Mouse (Mus musculus): ENCODE measurements around the gene Olfr1143.

The Olfr1143 gene

DNA sequence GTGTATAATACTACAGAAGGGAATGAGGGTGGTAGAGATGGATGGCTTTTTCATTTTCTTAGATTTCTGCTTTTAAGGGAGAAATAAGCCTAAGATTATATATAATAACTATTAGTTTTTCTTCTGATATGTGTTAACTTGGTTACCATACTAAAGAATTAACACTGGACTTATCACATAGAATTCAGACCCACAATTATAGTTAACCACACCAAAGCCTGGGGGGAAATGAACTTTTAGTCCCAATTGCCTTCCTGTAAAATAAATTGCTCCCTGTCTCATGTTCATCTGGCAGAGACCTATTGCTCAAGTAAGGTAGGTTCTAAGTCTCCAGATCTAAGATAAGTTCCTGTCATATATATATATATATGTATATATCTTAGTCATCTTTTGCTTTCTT, at the start of gene Olfr1143:
TSS of gene Olfr1143 (plus strand) at position 301 of the 400 bp plus-strand sequence.
- DNase-seq, result no peak

DNA sequence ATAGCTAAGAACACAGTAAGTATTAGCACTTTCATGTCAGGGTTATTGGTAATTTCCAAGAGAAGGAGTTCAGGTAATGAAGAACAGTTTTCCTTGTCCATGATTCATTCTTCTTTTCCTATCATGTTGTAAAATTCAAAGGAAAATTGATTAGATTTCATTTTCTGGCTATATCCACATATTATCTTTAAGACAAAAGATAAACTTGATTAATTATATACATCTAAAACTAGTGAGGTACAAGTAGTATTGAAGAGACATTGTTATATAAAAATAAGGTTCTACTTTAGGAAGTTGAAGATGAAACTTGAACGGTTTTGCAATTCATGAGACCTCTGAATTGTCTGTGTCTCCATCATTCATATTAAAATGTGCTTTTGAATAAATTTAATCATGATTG, 46.5 kb upstream of the Olfr1143 start, which contains the start of gene Olfr1141:
TSS of gene Olfr1141 (minus strand) at position 101 of the 400 bp plus-strand sequence.
- no peak for DNase-seq

DNA sequence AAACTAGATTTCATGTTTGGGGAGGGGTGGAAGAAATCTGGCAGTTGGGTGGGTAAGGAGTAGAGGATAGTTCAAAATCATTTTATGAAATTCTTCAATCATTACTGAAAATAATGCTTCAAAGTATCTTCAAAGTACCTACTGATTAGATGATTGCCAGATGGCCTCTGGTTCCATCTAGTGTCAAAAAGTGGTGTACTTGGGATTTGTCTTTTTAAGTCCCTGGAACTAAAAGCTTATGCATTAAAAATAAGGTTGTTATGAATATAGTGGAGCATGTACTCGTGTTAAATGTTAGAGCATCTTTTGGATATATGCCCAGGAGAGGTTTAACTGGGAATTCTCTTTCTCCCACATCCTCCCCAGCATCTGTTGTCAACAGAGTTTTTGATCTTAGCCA, 24.2 kb upstream of the Olfr1143 start:
- DNase-seq, result no peak

DNA sequence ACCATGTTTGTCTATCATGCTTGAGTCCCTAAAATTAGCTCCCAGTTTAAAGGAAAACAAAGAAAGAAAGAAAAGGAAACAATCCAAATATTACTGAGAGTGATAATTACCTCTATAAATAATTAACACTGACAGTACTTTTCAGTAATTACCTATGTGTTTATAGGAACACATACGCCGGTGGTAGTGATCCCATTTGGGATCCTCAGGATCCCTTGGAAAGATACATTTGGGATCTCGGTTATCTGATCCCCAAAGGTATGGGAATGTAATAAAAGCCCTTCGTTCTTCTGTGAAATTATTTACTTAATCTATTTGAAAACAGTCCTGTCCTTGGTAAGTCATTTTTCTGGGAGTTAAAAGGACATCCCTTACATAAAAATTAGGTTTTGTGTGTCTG, 21.2 kb upstream of the Olfr1143 start, which contains the start of gene Olfr152:
TSS of gene Olfr152 (plus strand) at position 301 of the 400 bp plus-strand sequence.
- no peak for DNase-seq

DNA sequence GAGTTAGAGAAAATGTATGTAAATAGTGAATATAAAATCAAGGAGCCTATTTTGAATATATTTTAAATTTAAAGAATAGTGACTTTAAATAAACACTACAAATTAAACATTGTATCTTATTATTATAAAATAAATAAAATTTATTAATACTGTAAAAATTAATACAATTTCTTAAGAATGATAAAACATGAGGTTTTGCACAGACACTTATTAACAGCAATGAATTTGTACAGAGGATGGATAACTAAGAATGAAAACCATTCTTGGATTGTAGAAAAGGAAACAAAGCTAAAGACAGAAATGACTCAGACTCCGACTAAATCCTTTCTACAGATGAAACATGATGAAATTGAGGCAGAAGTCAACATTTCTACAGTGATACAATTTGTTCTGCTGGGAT, 9.1 kb downstream of the Olfr1143 start, which contains the start of gene Olfr1145:
TSS of gene Olfr1145 (plus strand) at position 301 of the 400 bp plus-strand sequence.
- DNase-seq, result no peak

DNA sequence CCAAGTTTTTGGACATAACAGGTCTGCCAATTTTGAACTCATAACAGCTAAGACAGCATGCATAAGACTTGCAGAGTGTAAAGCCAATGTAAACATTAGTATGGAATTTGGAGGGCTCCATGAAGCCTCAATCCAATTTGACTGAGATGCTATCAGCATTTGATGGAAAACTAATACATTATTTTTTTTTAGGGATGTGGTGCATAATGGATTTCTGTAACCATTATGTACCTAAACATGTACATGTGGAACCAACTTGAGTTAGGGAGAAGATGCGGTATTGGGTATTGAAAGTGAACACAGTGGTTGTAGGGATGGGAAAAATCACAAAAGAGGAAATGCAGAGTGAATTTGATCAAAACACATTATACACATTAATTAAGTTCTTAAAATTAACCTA, 29.8 kb downstream of the Olfr1143 start, which contains the start of gene Olfr1148:
TSS of gene Olfr1148 (plus strand) at position 301 of the 400 bp plus-strand sequence.
- no peak for DNase-seq

DNA sequence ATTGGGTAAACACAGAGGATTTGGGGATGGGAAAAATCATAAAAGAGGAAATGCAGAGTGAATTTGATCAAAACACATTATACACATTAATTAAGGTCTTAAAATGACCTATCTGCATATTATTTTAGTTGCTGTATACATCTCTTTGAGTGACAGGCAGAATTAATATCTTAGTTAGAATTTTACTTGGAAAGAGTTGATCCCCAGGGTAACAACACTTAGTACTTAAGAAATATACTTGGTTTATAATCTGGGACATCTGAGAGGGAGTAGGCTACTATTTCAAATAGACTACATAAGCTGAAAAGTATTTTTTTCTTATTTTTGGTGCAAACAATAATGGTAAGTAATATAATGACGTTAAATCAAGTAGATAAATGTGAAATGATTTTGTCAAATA, 43.3 kb downstream of the Olfr1143 start, which contains the start of gene Olfr1150-ps1:
TSS of gene Olfr1150-ps1 (plus strand) at position 301 of the 400 bp plus-strand sequence.
- no peak for DNase-seq
